Mouse (Mus musculus): Measurements from ENCODE around the gene Sigirr. TPM values are rescaled to one million over a fixed set of nuclear protein-coding genes. Genes with fewer than 3 reads are reported as not detected.

Sigirr gene
- polyA plus RNA-seq, 1 experiment = 41.8 TPM

DNA sequence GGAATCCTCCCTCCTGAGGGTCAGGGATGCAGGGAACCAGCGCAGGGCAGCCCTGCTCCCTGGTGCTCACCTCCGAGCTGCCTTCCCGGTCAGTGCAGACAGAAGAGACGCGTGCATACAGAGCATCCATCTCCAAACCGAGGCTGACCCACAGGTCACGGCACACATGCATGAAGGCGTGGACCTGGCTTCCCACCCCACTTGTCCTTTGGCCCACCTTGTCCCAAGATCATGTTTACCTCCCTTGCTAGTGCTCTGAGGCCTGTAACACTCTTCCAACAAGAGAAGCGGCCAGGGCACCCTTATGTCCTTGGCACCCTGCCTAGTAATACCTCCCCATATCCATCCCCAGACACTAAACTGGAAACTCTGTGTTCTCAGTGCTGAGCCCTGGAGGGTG is 15.5 kb upstream of the Sigirr start:
- TF ChIP-seq FLI1 (IDR thresholded peaks at IDR 0.05; ENCODE audit: low read length) (no peak), GATA1 (IDR thresholded peaks at IDR 0.05; ENCODE audit: borderline replicate concordance, low read length) (no peak)
- peaks cover 19% of the 10 kb centered on the region for H3K27me3 ChIP-seq (replicated peaks)

DNA sequence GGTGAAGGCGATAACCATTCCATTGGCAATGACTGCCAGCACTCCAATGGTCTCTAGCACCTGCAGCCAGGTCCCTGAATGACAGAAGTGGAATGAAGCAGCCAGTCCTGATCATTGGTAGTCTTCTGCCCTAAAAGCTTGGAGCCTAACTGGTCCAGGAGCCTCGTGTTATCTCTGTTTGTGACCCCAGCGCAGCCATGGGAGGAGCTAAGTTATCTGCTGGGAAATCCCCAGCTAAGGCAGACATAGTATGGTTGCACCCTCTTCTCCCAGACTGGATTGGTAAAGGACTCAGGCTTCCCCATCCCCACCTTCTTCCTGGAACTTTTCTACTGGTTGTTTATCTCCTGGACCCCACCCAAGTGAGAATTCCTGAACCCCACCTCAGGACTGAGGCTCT is 2.8 kb upstream of the Sigirr start:
- Histone ChIP-seq H3K27me3 (replicated peaks) (peaks cover 20% of the 10 kb centered on the region), H3K4me3 (replicated peaks) (no peak overlapping the region), H3K4me1 (peaks cover 12% of the 10 kb centered on the region), H3K36me3 (replicated peaks; ENCODE audit: low read length) (no peaks in the 10 kb centered on the region), H3K9me3 (peaks cover 15% of the 10 kb centered on the region)
- TF ChIP-seq FLI1 (IDR thresholded peaks at IDR 0.05; ENCODE audit: low read length) (no peak), GATA1 (IDR thresholded peaks at IDR 0.05; ENCODE audit: borderline replicate concordance, low read length) (no peak)

More for the DNA sequence above, 15.5 kb upstream of the Sigirr start:
- Histone ChIP-seq H3K4me3 (replicated peaks) (no peak overlapping the region), H3K4me1 (peaks cover 39% of the 10 kb centered on the region), H3K36me3 (replicated peaks; ENCODE audit: low read length) (no peaks in the 10 kb centered on the region), H3K9me3 (no peaks in the 10 kb centered on the region)

DNA sequence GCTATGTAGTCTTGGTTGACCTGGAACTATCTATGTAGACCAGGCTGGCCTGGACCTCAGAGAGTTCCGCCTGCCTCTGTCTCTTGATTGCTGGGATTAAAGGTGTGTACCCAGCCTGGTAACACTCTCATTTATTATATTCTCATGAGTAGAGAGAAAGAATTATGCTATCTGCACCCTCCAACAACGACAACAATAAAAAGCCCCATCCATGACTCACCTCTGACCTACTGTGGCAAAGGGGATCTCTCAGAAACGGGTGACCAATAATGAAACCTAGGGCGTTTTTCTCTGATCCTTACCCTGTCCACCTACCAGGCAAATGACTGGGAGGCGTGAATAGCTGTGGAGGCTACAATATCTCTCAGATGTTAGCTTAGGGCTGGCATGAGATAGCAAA is 3.2 kb downstream of the Sigirr start:
- H3K36me3 ChIP-seq (replicated peaks; ENCODE audit: low read length) = peaks cover 33% of the 10 kb centered on the region
- TF ChIP-seq FLI1 (IDR thresholded peaks at IDR 0.05; ENCODE audit: low read length) (no peak), GATA1 (IDR thresholded peaks at IDR 0.05; ENCODE audit: borderline replicate concordance, low read length) (no peak)
- no peaks in the 10 kb centered on the region for H3K9me3 ChIP-seq
- peaks cover 58% of the 10 kb centered on the region for H3K4me1 ChIP-seq
- peak overlapping the region; percentile 95 for H3K4me3 ChIP-seq (replicated peaks)
- H3K27me3 ChIP-seq (replicated peaks) = peaks cover 5% of the 10 kb centered on the region

DNA sequence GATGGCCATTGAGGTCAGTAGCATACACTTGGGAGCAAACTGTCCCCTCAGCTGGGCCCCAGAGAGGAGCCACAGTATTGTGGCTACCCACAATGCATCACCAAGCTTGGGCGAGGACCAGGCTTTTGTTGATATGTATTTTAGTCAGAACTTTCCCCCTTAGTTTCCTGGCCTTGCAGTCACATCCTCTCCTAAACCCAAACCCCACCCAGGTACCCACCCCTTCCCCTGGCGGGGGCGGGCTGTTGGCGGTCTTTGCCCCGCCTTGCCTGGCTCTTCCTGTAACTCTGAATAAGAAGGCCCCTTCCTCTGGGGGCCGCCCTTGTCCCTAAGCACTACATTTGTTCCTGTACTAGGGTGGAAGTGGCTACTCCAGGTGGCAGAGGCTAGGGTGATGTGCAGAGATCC is 3.7 kb downstream of the Sigirr start:
- H3K36me3 ChIP-seq (replicated peaks; ENCODE audit: low read length) = peaks cover 38% of the 10 kb centered on the region
- peak overlapping the region; percentile 95 for H3K4me3 ChIP-seq (replicated peaks)
- peaks cover 63% of the 10 kb centered on the region for H3K4me1 ChIP-seq
- no peaks in the 10 kb centered on the region for H3K9me3 ChIP-seq
- TF ChIP-seq FLI1 (IDR thresholded peaks at IDR 0.05; ENCODE audit: low read length) = no peak
- TF ChIP-seq GATA1 (IDR thresholded peaks at IDR 0.05; ENCODE audit: borderline replicate concordance, low read length) = no peak
- H3K27me3 ChIP-seq (replicated peaks) = peaks cover 2% of the 10 kb centered on the region

GRCm38 (mm10) chr7:141096021-141096420 is 4.4 kb downstream of the Sigirr start:
- peaks cover 45% of the 10 kb centered on the region for H3K36me3 ChIP-seq (replicated peaks; ENCODE audit: low read length)
- TF ChIP-seq GATA1 (IDR thresholded peaks at IDR 0.05; ENCODE audit: borderline replicate concordance, low read length) = no peak
- TF ChIP-seq FLI1 (IDR thresholded peaks at IDR 0.05; ENCODE audit: low read length) = no peak
- peaks cover 69% of the 10 kb centered on the region for H3K4me1 ChIP-seq
- H3K9me3 ChIP-seq = no peaks in the 10 kb centered on the region
- H3K4me3 ChIP-seq (replicated peaks) = peak overlapping the region; percentile 95
- peaks cover 2% of the 10 kb centered on the region for H3K27me3 ChIP-seq (replicated peaks)

DNA sequence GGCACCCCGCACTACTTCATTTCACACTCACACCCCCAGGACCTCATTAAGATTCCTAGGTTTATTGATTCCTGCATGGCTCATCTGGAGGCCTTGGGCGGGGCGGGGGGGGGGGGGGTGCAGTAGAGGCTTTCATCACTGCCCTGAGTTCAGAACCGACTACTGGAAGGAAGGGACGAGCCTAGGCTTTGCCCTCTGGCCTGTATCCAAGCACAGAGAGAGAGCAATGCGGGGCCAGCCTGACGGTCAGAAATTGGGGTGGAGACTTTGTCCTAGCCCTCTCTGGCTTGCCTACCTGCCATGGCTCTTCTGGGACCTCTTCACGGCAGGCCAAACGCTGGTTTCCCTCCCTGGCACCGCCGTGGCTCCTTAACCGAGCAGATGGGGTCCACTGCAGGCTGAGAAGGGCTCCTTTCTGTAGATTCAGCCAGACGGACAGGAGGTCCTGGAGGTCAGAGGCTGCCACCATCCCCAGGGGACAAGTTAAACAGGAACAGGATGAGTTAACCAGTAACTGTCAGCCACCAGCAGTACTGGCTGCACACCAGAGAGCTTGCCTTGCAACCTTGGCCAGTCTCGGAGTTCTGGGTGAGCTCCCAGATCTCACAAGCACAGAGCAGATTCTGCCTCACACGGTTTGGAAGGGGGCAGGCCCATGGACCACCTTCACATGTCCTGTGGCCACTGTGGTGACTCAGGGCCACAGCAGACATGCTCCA is 5.7 kb downstream of the Sigirr start:
- Histone ChIP-seq H3K27me3 (replicated peaks) (no peaks in the 10 kb centered on the region), H3K4me1 (peaks cover 81% of the 10 kb centered on the region), H3K4me3 (replicated peaks) (peak overlapping the region; percentile 95), H3K36me3 (replicated peaks; ENCODE audit: low read length) (peaks cover 58% of the 10 kb centered on the region), H3K9me3 (no peaks in the 10 kb centered on the region)
- TF ChIP-seq GATA1 (IDR thresholded peaks at IDR 0.05; ENCODE audit: borderline replicate concordance, low read length) (no peak), FLI1 (IDR thresholded peaks at IDR 0.05; ENCODE audit: low read length) (no peak)

DNA sequence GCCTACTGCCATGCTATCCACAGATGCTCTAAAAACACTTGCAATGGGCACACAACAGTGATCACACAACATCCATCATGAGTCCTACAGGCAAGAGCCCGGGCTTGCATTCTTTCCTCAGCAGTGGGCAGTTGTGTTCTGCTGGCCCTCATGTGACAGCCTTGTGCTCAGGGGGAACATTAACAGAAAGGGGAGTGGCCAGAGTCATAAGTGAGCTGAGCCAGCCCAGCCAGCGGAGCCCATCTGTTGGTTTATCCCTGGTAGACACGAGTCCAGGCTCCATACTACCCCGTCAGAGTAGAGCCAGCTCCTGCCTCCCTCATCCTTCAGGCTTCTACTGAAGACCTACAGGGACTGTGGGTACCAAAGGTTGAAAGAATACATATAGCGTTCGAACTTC is 6.4 kb downstream of the Sigirr start:
- TF ChIP-seq GATA1 (IDR thresholded peaks at IDR 0.05; ENCODE audit: borderline replicate concordance, low read length) = no peak
- TF ChIP-seq FLI1 (IDR thresholded peaks at IDR 0.05; ENCODE audit: low read length) = no peak
- Histone ChIP-seq H3K9me3 (no peaks in the 10 kb centered on the region), H3K4me1 (peaks cover 86% of the 10 kb centered on the region), H3K36me3 (replicated peaks; ENCODE audit: low read length) (peaks cover 65% of the 10 kb centered on the region), H3K4me3 (replicated peaks) (no peak overlapping the region), H3K27me3 (replicated peaks) (no peaks in the 10 kb centered on the region)

GRCm38 (mm10) chr7:141092051-141092735 is 8.2 kb downstream of the Sigirr start:
- H3K9me3 ChIP-seq = no peaks in the 10 kb centered on the region
- H3K36me3 ChIP-seq (replicated peaks; ENCODE audit: low read length) = peaks cover 74% of the 10 kb centered on the region
- TF ChIP-seq FLI1 (IDR thresholded peaks at IDR 0.05; ENCODE audit: low read length) (no peak), GATA1 (IDR thresholded peaks at IDR 0.05; ENCODE audit: borderline replicate concordance, low read length) (no peak)

DNA sequence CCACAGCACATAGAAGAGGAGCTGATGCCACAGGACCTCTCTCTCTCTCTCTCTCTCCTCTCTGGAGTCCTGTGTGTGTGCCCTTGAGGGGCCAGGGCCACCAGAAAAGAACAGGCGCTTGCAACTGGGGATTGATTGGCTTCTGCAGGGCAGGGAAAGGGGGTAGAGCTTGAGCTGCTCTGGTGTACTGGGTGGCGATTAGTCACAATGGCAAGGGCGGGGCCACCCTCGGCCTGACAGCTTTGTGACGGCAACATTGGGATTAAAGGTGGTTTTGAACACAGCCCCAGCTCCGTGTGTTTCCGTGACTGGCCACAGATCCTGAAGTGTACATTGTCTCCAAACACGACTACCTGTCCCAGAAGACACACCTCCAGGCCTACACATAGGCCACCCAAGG is 10.1 kb downstream of the Sigirr start:
- Histone ChIP-seq H3K27me3 (replicated peaks) (no peaks in the 10 kb centered on the region), H3K36me3 (replicated peaks; ENCODE audit: low read length) (peaks cover 72% of the 10 kb centered on the region)
- TF ChIP-seq GATA1 (IDR thresholded peaks at IDR 0.05; ENCODE audit: borderline replicate concordance, low read length) (no peak), FLI1 (IDR thresholded peaks at IDR 0.05; ENCODE audit: low read length) (no peak)

More at GRCm38 (mm10) chr7:141092051-141092735, 8.2 kb downstream of the Sigirr start:
- Histone ChIP-seq H3K4me3 (replicated peaks) (peak overlapping the region; percentile 84), H3K4me1 (peaks cover 96% of the 10 kb centered on the region), H3K27me3 (replicated peaks) (no peaks in the 10 kb centered on the region)

GRCm38 (mm10) chr7:141088473-141088872 is 11.9 kb downstream of the Sigirr start:
- Histone ChIP-seq H3K9me3 (no peaks in the 10 kb centered on the region), H3K36me3 (replicated peaks; ENCODE audit: low read length) (peaks cover 54% of the 10 kb centered on the region), H3K27me3 (replicated peaks) (peaks cover 4% of the 10 kb centered on the region), H3K4me3 (replicated peaks) (peak overlapping the region; percentile 84), H3K4me1 (peaks cover 63% of the 10 kb centered on the region)
- no peak for TF ChIP-seq GATA1 (IDR thresholded peaks at IDR 0.05; ENCODE audit: borderline replicate concordance, low read length)
- no peak for TF ChIP-seq FLI1 (IDR thresholded peaks at IDR 0.05; ENCODE audit: low read length)

More for the DNA sequence above, 10.1 kb downstream of the Sigirr start:
- H3K4me3 ChIP-seq (replicated peaks) = no peak overlapping the region
- peaks cover 77% of the 10 kb centered on the region for H3K4me1 ChIP-seq
- no peaks in the 10 kb centered on the region for H3K9me3 ChIP-seq
